Mouse (Mus musculus) retina, postnatal 7 days (tissue): ENCODE results near the gene Pbsn.
"Not testable (repeated sequence)": the region's sequence is repeated elsewhere in the genome, so short reads cannot be mapped to it uniquely, and the experiment has no call there.

ENCODE experiments used
- DNase-seq: peaks from one replicate; pipeline ENCODE4 v3.0.0-alpha.2; 2012; ENCODE audit warnings: low read depth, low spot score

The Pbsn gene

GRCm38 (mm10) chrX:77853523-77853922, at the start of gene Pbsn:
Gene Pbsn, minus strand, starts transcription at chrX:77853623.
- no peak for DNase-seq

GRCm38 (mm10) chrX:77880033-77880432, 26.6 kb upstream of the Pbsn start:
- not testable (repeated sequence) for DNase-seq

- not testable (repeated sequence) for DNase-seq
These were observed 11.0 kb upstream of the Pbsn start, which contains the start of gene Gm14744 for GRCm38 (mm10) chrX:77864458-77864857. Gene Gm14744, plus strand, starts transcription at chrX:77864758.

- no peak for DNase-seq
These were observed 41.4 kb downstream of the Pbsn start for GRCm38 (mm10) chrX:77812031-77812430.

- DNase-seq = peak; percentile 37
These were observed 42.7 kb downstream of the Pbsn start for GRCm38 (mm10) chrX:77810608-77811206.

- no peak for DNase-seq
These were observed 44.8 kb downstream of the Pbsn start for GRCm38 (mm10) chrX:77808602-77809001.

GRCm38 (mm10) chrX:77802293-77802692, 51.1 kb downstream of the Pbsn start:
- no peak for DNase-seq

GRCm38 (mm10) chrX:77801543-77801942, 51.9 kb downstream of the Pbsn start:
- DNase-seq = no peak

- DNase-seq = no peak
These were observed 53.9 kb downstream of the Pbsn start for GRCm38 (mm10) chrX:77799554-77799953.

- DNase-seq = no peak
These were observed 55.6 kb downstream of the Pbsn start for GRCm38 (mm10) chrX:77797801-77798200.

GRCm38 (mm10) chrX:77796916-77797315, 56.5 kb downstream of the Pbsn start:
- DNase-seq = no peak

- peak; percentile 49 for DNase-seq
These were observed 57.1 kb downstream of the Pbsn start, which contains the start of gene Prkx for GRCm38 (mm10) chrX:77796238-77796835. Gene Prkx, minus strand, starts transcription at chrX:77796278.

- peak; percentile 69 for DNase-seq
These were observed 57.6 kb downstream of the Pbsn start for GRCm38 (mm10) chrX:77795858-77796174.

- DNase-seq = no peak
These were observed 58.2 kb downstream of the Pbsn start for GRCm38 (mm10) chrX:77794962-77795857.

GRCm38 (mm10) chrX:77788675-77789074, 64.7 kb downstream of the Pbsn start:
- DNase-seq = no peak
